Mouse (Mus musculus) heart, postnatal 0 days (tissue): ENCODE measurements at regions not wholly inside any gene's neighbourhood (a gene's known extent, or its start where the extent isn't known, plus 50 kb on each side); places are given as distances from the start of the nearest gene placed in this dataset.

Source experiments
- CTCF ChIP-seq: IDR thresholded peaks from 2 replicates; pipeline ENCODE4 v1.5.1; 2016; ENCODE audit warnings: antibody characterized with exemption, control low read depth, low read depth
- EP300 ChIP-seq: IDR thresholded peaks from 2 replicates; pipeline ENCODE4 v1.6.1; 2016; ENCODE audit warnings: antibody characterized with exemption, low read depth

DNA sequence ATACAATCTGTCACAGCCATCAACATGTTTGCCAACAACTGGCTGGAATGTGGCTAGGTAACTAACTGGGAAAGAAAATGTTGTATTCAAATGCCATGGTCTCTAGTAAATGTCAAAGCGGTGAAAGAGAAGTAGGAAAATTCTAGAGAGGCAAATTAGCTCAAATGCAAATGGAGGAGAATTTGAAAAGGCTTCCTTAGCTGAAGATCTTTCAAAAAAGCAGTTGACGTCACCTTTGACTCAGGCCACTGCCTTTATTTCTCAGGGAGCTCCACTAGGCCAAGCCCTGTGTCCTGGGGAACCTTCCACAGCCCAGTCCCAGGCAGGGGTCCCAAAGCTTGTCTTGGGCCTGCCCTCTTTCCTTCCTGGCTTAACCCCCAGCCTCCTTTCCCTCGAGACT lies 136.6 kb downstream of the Tmem38b start:
- TF ChIP-seq CTCF: no peak
- no peak for TF ChIP-seq EP300
